Mouse (Mus musculus): ENCODE measurements around the gene Abca17. TPM values are rescaled to one million over a fixed set of nuclear protein-coding genes. Genes with fewer than 3 reads are reported as not detected.

The Abca17 gene
- polyA plus RNA-seq, 1 experiment = not detected

DNA sequence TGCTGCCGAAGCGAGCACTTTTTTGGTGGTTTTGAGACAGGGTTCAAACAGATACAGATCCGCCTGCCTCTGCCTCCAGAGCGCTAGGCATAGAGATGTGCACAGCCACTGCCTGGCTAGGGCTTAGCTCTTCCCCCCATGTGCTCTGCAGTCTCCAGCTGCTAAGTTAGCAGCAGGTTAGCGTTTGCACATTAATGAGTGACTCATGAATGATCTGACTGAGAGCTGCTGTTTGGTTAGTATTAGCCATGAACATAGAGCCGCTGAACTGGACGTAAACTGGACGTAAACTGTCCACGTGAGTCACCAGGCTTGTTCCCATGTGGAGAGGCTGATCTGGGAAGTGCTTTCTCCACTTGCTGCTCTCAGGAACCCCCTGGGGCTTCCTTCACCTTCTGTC, 11.7 kb upstream of the Abca17 start:
- no peak overlapping the region for H3ac ChIP-seq (ENCODE audit: control insufficient read depth, insufficient read length, low read depth)
- no peak overlapping the region for H3K4me3 ChIP-seq (ENCODE audit: insufficient read depth, poor library complexity, severe bottlenecking)
- no peak for TF ChIP-seq CEBPB (IDR thresholded peaks at IDR 0.05; ENCODE audit: low read depth)
- TF ChIP-seq USF1 (IDR thresholded peaks at IDR 0.05; ENCODE audit: low read depth) = no peak
- TF ChIP-seq MYOG (IDR thresholded peaks at IDR 0.05; ENCODE audit: control insufficient read depth, extremely low read depth, insufficient read length) = no peak
- no peak for TF ChIP-seq MYOD1 (IDR thresholded peaks at IDR 0.05; ENCODE audit: control insufficient read depth, insufficient read length, low read depth)
- TF ChIP-seq MAX (IDR thresholded peaks at IDR 0.05) = no peak
- TF ChIP-seq FOSL1 (IDR thresholded peaks at IDR 0.05; ENCODE audit: insufficient read depth, low read length, poor library complexity, severe bottlenecking) = no peak

DNA sequence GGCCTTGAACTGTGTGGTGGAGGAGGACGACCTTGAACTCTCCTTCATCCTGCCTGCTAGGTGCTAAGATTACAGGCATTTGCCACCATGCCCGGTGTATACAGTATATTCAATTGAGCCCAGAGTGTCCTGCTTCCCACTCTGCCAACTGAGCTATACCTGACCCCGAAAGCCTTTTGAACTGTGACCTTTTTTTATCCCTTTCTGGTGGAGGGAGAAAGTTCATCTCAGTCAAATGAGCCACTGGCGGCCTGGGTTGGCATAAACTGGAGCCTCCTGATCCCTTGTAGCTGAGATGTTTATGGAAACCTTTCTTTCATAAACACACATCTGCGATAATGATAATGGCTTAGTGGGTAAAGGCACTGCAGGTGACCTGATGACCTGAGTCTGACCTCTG, 10.4 kb upstream of the Abca17 start:
- no peaks in the 10 kb centered on the region for H3K79me2 ChIP-seq (ENCODE audit: control insufficient read depth, insufficient read depth)
- no peak for TF ChIP-seq USF1 (IDR thresholded peaks at IDR 0.05; ENCODE audit: low read depth)
- TF ChIP-seq MYOG (IDR thresholded peaks at IDR 0.05; ENCODE audit: control insufficient read depth, extremely low read depth, insufficient read length) = no peak
- TF ChIP-seq CEBPB (IDR thresholded peaks at IDR 0.05; ENCODE audit: low read depth) = no peak
- no peak for TF ChIP-seq FOSL1 (IDR thresholded peaks at IDR 0.05; ENCODE audit: insufficient read depth, low read length, poor library complexity, severe bottlenecking)
- TF ChIP-seq MYOD1 (IDR thresholded peaks at IDR 0.05; ENCODE audit: control insufficient read depth, insufficient read length, low read depth) = no peak
- no peak for TF ChIP-seq CTCF (IDR thresholded peaks at IDR 0.05; ENCODE audit: control insufficient read depth, insufficient read depth, insufficient read length)
- no peak overlapping the region for H3K4me3 ChIP-seq (ENCODE audit: insufficient read depth, poor library complexity, severe bottlenecking)
- no peaks in the 10 kb centered on the region for H3K36me3 ChIP-seq (ENCODE audit: control insufficient read depth, insufficient read depth)
- no peaks in the 10 kb centered on the region for H3K79me3 ChIP-seq (ENCODE audit: low read depth)
- peaks cover 20% of the 10 kb centered on the region for H3K27me3 ChIP-seq (ENCODE audit: control insufficient read depth, insufficient read depth, insufficient read length)
- H3ac ChIP-seq (ENCODE audit: control insufficient read depth, insufficient read length, low read depth) = no peak overlapping the region

More for the DNA sequence above, 11.7 kb upstream of the Abca17 start:
- Histone ChIP-seq H3K36me3 (ENCODE audit: control insufficient read depth, insufficient read depth) (no peaks in the 10 kb centered on the region), H3K27me3 (ENCODE audit: control insufficient read depth, insufficient read depth, insufficient read length) (peaks cover 20% of the 10 kb centered on the region), H3K79me2 (ENCODE audit: control insufficient read depth, insufficient read depth) (no peaks in the 10 kb centered on the region), H3K79me3 (ENCODE audit: low read depth) (no peaks in the 10 kb centered on the region)

DNA sequence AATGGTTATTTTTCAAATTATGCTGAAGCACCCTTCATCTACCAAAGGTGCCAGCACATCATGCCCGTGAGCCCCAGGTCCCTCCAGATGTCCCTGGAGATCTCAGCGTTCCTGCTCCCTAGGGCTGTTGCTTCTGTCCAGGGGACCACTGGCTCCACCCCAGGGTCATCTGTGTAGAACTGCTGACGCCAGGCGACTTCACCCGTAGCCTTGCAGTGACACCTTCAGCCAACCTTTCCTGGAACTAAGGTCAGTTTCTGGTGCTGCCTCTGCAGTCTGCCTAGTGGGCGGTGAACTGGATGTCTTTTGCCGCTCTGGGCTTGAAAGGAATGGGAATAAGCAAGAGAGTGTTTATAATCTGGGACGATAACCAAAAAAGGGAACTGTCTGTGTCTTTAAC, 10.0 kb upstream of the Abca17 start:
- no peaks in the 10 kb centered on the region for H3K79me2 ChIP-seq (ENCODE audit: control insufficient read depth, insufficient read depth)
- no peak overlapping the region for H3K4me3 ChIP-seq (ENCODE audit: insufficient read depth, poor library complexity, severe bottlenecking)
- H3ac ChIP-seq (ENCODE audit: control insufficient read depth, insufficient read length, low read depth) = no peak overlapping the region
- peaks cover 17% of the 10 kb centered on the region for H3K27me3 ChIP-seq (ENCODE audit: control insufficient read depth, insufficient read depth, insufficient read length)
- no peaks in the 10 kb centered on the region for H3K79me3 ChIP-seq (ENCODE audit: low read depth)
- TF ChIP-seq MAX (IDR thresholded peaks at IDR 0.05) (no peak), MYOD1 (IDR thresholded peaks at IDR 0.05; ENCODE audit: control insufficient read depth, insufficient read length, low read depth) (no peak), CEBPB (IDR thresholded peaks at IDR 0.05; ENCODE audit: low read depth) (no peak)
- no peaks in the 10 kb centered on the region for H3K36me3 ChIP-seq (ENCODE audit: control insufficient read depth, insufficient read depth)

DNA sequence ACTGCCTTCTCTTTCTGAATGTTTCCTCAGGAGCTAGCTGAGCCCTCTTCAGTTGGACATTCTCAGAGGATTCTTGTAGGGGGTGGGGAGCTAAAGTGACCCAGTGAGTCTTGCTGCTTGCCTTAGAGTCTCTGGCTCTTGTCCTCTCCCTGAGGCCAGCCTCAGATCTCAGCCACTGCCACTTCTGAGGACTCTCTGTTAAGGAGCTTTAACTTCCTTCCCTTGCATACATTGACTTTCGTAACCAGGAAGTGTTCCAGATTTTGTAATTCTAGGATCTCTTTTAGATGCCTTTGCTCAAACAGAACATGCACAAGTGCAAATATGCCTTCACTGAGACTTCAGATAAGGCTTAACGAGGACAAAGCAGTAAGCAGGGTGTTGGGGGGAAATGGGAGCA, 9.0 kb upstream of the Abca17 start:
- TF ChIP-seq FOSL1 (IDR thresholded peaks at IDR 0.05; ENCODE audit: insufficient read depth, low read length, poor library complexity, severe bottlenecking) (no peak), MAX (IDR thresholded peaks at IDR 0.05) (no peak), CTCF (IDR thresholded peaks at IDR 0.05; ENCODE audit: control insufficient read depth, insufficient read depth, insufficient read length) (no peak)
- Histone ChIP-seq H3K79me3 (ENCODE audit: low read depth) (no peaks in the 10 kb centered on the region), H3K27me3 (ENCODE audit: control insufficient read depth, insufficient read depth, insufficient read length) (peaks cover 12% of the 10 kb centered on the region), H3ac (ENCODE audit: control insufficient read depth, insufficient read length, low read depth) (no peak overlapping the region), H3K79me2 (ENCODE audit: control insufficient read depth, insufficient read depth) (no peaks in the 10 kb centered on the region), H3K4me3 (ENCODE audit: insufficient read depth, poor library complexity, severe bottlenecking) (no peak overlapping the region), H3K36me3 (ENCODE audit: control insufficient read depth, insufficient read depth) (no peaks in the 10 kb centered on the region)

DNA sequence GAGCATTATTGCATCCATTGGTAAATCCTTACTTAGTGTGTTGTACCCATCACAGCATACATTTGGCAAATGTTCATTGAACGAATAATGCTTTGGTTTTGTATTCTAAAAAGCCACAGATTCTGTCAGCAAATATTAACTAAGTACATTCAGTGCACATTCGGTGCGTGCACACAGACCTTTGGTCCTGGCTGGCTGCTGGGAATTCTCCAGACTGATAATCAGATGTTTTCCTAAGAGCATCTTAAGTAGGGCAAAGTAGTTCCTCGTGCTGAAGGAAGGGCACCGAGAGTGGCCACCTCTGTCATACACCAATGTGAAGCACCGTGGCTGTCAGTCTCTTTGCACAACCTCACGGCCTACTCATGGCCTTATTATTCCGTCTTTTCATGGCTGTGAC, 8.1 kb upstream of the Abca17 start:
- Histone ChIP-seq H3K27me3 (ENCODE audit: control insufficient read depth, insufficient read depth, insufficient read length) (peaks cover 12% of the 10 kb centered on the region), H3ac (ENCODE audit: control insufficient read depth, insufficient read length, low read depth) (no peak overlapping the region), H3K79me3 (ENCODE audit: low read depth) (no peaks in the 10 kb centered on the region), H3K79me2 (ENCODE audit: control insufficient read depth, insufficient read depth) (no peaks in the 10 kb centered on the region), H3K36me3 (ENCODE audit: control insufficient read depth, insufficient read depth) (no peaks in the 10 kb centered on the region), H3K4me3 (ENCODE audit: insufficient read depth, poor library complexity, severe bottlenecking) (no peak overlapping the region)
- TF ChIP-seq USF1 (IDR thresholded peaks at IDR 0.05; ENCODE audit: low read depth) (no peak), MYOD1 (IDR thresholded peaks at IDR 0.05; ENCODE audit: control insufficient read depth, insufficient read length, low read depth) (no peak), CTCF (IDR thresholded peaks at IDR 0.05; ENCODE audit: control insufficient read depth, insufficient read depth, insufficient read length) (no peak), FOSL1 (IDR thresholded peaks at IDR 0.05; ENCODE audit: insufficient read depth, low read length, poor library complexity, severe bottlenecking) (no peak), CEBPB (IDR thresholded peaks at IDR 0.05; ENCODE audit: low read depth) (no peak), MYOG (IDR thresholded peaks at IDR 0.05; ENCODE audit: control insufficient read depth, extremely low read depth, insufficient read length) (no peak), MAX (IDR thresholded peaks at IDR 0.05) (no peak)

DNA sequence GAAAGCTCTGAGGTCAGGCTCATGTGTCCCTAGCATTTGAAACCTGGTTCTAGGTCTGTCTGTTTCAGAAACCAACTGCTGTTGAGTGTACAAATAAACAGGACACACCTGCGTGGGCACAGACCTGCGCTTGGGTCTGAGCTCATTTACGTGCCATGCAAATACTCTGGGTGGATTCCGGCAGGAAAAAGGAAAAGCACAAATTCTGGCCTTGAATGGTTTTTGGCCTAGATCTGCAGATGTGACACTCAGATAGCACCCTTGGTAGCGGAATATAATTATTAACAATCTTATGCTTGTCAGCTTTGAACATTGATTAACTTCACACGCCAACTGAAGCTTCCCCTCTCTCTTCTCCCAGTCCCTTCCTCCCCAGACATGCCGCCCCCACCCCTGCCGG, 4.4 kb upstream of the Abca17 start:
- peaks cover 13% of the 10 kb centered on the region for H3K27me3 ChIP-seq (ENCODE audit: control insufficient read depth, insufficient read depth, insufficient read length)
- no peak for TF ChIP-seq USF1 (IDR thresholded peaks at IDR 0.05; ENCODE audit: low read depth)
- no peak for TF ChIP-seq CTCF (IDR thresholded peaks at IDR 0.05; ENCODE audit: control insufficient read depth, insufficient read depth, insufficient read length)
- TF ChIP-seq MYOG (IDR thresholded peaks at IDR 0.05; ENCODE audit: control insufficient read depth, extremely low read depth, insufficient read length) = no peak
- no peak for TF ChIP-seq CEBPB (IDR thresholded peaks at IDR 0.05; ENCODE audit: low read depth)
- TF ChIP-seq FOSL1 (IDR thresholded peaks at IDR 0.05; ENCODE audit: insufficient read depth, low read length, poor library complexity, severe bottlenecking) = no peak
- TF ChIP-seq MYOD1 (IDR thresholded peaks at IDR 0.05; ENCODE audit: control insufficient read depth, insufficient read length, low read depth) = no peak
- no peak for TF ChIP-seq MAX (IDR thresholded peaks at IDR 0.05)
- no peak overlapping the region for H3K4me3 ChIP-seq (ENCODE audit: insufficient read depth, poor library complexity, severe bottlenecking)
- no peak overlapping the region for H3ac ChIP-seq (ENCODE audit: control insufficient read depth, insufficient read length, low read depth)
- H3K79me2 ChIP-seq (ENCODE audit: control insufficient read depth, insufficient read depth) = no peaks in the 10 kb centered on the region
- H3K36me3 ChIP-seq (ENCODE audit: control insufficient read depth, insufficient read depth) = no peaks in the 10 kb centered on the region
- H3K79me3 ChIP-seq (ENCODE audit: low read depth) = no peaks in the 10 kb centered on the region
